Mouse (Mus musculus): ENCODE results near the gene Klhl7. TPM values are rescaled to one million over a fixed set of nuclear protein-coding genes. Genes with fewer than 3 reads are reported as not detected.

The Klhl7 gene
- total RNA-seq, 2 experiments from 2014 or later, result 29.5 to 34.8 TPM

GRCm38 (mm10) chr5:24172092-24172491 lies 71.7 kb downstream of the Klhl7 start:
- DNase-seq, result no peak

GRCm38 (mm10) chr5:24181514-24182295 lies 81.3 kb downstream of the Klhl7 start:
- DNase-seq, result no peak

- no peak for DNase-seq
Measured at GRCm38 (mm10) chr5:24182296-24182734, 81.9 kb downstream of the Klhl7 start.

- DNase-seq, result no peak
Measured at GRCm38 (mm10) chr5:24183096-24183495, 82.7 kb downstream of the Klhl7 start.

- DNase-seq, result no peak
Measured at GRCm38 (mm10) chr5:24184011-24184410, 83.6 kb downstream of the Klhl7 start.

- no peak for DNase-seq
Measured at GRCm38 (mm10) chr5:24188476-24188875, 88.1 kb downstream of the Klhl7 start.

- DNase-seq, result no peak
Measured at GRCm38 (mm10) chr5:24191821-24192220, 91.4 kb downstream of the Klhl7 start.

- DNase-seq, result no peak
Measured at GRCm38 (mm10) chr5:24201006-24201405, 100.6 kb downstream of the Klhl7 start.

GRCm38 (mm10) chr5:24202492-24202891 lies 102.1 kb downstream of the Klhl7 start:
- no peak for DNase-seq

- no peak for DNase-seq
Measured at GRCm38 (mm10) chr5:24203266-24203665, 102.9 kb downstream of the Klhl7 start.

- no peak for DNase-seq
Measured at GRCm38 (mm10) chr5:24207965-24208364, 107.6 kb downstream of the Klhl7 start.

- no peak for DNase-seq
Measured at GRCm38 (mm10) chr5:24208505-24208904, 108.1 kb downstream of the Klhl7 start.

Other genes with a start within 250 kb of the Klhl7 start
- 10 to 100 TPM; 48.4 to 50.7 TPM for gene Fam126a, start 69.9 kb upstream of the Klhl7 start, total RNA-seq (2021)
- 1 to 10 TPM; 7.5 to 9.3 TPM for gene Nupl2, start 64.4 kb downstream of the Klhl7 start, total RNA-seq (2021)

Data from adrenal gland, postnatal 10 days (tissue).